Mouse (Mus musculus) frontal cortex, postnatal 14 days (tissue): ENCODE measurements around the gene Zbtb48.

Experiments
- DNase-seq, 2 experiments: peaks; one replicate each; pipeline ENCODE4 v3.0.0; 2022; ENCODE audit warnings: low spot score in 2 of 2

The Zbtb48 gene

DNA sequence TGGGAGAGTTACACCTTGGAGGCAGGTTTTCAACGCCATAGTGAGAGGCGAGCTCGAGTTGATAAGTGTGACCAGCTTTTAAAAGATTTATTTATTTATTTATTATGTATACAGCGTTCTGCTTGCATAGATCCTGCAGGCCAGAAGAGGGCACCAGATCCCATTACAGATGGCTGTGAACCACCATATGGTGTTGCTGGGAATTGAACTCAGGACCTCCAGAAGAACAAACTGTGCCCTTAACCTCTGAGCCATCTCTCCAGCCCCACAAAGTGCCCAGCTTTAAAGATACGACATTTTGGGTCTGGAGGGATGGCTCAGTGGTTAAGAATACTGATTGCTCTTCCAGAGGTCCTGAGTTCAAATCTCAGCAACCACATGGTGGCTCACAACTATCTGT, 1.6 kb upstream of the Zbtb48 start:
- DNase-seq: no peak

- no peak for DNase-seq
These were observed 985 bp upstream of the Zbtb48 start for GRCm38 (mm10) chr4:152028456-152028855.

GRCm38 (mm10) chr4:152026751-152027508, 541 bp downstream of the Zbtb48 start:
- no peak for DNase-seq

GRCm38 (mm10) chr4:152024525-152024924, 2.9 kb downstream of the Zbtb48 start:
- DNase-seq: no peak

DNA sequence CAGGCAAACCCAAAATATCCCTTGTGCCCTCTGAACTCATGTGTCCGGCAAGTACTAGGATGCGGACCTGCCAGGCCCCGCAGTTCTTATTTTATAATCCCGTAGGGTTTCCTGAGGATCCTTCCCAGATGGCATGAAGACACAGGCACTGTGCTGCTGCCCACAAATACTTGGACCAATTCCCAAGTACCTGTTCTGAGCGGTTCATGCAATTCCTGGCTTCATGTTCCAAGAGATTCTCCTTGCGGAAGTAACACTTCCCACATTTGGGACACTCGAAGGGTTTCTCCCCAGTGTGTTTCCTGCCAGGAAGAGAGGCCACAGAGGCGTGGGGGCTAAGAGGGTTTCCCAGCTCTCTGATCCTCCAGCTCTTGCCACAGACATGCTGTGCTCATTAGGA, 5.0 kb downstream of the Zbtb48 start:
- DNase-seq: no peak

GRCm38 (mm10) chr4:152021568-152022097, 5.8 kb downstream of the Zbtb48 start:
- no peak for DNase-seq

- DNase-seq: no peak
These were observed 7.4 kb downstream of the Zbtb48 start for GRCm38 (mm10) chr4:152020024-152020423.

- no peak for DNase-seq
These were observed 8.4 kb downstream of the Zbtb48 start for GRCm38 (mm10) chr4:152019073-152019472.

GRCm38 (mm10) chr4:152013036-152013813, 14.2 kb downstream of the Zbtb48 start:
- no peak for DNase-seq

DNA sequence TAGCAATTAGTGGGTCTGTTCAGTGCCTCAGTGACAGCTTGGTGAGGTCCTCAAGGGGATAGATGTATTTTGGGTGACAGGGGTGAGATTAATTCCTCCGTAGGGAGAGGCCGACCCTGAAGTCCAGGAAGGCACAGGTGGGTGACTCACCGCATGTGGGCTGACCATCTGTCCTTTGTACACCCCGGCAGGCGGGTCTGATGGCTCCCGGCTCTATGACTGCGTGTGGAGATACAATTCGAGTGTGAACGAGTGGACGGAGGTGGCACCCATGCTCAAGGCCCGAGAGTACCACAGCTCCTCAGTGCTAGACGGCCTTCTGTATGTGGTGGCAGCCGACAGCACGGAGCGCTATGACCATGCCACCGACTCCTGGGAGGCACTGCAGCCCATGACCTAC, 15.4 kb downstream of the Zbtb48 start:
- no peak for DNase-seq

DNA sequence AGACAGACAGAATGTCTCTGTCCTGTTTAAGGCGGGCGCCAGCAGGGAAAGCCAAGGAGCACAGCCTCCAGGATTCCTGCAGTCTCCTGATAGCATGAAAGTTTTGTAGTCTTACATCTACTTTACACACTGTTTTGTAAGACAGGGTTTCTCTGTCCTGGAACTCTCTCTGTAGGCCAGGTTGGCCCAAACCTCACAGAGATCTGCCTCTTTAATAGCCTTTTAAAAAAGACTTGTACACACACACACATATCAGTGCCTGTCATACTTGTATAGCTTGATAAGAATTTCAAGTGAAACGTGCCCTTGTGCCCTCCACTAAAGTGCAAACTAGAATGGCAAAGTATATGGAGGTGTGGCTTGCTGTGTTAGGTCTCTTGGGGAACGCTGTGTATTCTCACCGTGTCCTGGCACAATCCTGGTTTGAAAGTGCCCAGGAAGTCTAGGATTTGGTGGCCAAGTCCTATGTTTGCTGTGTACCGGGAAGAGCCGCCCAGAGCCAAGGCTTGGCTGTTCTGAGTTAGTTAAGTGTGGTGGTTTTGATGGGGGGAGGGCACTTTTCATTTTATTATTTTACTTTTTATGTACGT, 16.2 kb downstream of the Zbtb48 start:
- DNase-seq: no peak

GRCm38 (mm10) chr4:152010707-152011134, 16.8 kb downstream of the Zbtb48 start:
- no peak for DNase-seq

DNA sequence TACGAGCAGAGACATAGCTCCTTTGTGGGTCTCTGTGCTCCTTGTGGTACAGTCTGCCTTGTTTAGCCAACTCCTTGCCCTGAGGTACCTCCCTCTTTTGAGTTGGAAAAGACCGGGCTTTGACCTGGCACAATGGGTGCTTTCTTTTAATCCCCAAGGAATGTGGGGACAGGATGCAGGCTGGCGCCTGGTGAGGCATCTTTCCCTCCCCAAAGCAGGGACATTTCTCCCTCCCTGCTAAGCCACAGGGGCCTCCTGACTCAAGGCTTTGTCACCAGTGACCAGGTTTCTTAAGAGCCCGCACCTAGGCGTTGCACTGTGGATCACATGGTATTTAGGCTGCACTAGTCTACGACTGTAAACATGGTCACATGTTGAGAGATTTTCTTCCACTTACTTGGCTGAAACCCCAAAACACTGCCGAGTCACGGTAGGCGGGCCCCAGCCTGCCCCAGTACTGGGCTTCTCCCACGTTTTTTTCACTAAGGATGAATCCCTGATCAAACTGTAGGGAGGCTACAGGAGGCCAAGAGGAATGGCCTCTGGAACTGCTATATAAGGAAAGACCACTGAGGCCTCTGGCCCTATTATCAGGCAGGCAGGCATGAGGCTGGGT, 17.3 kb downstream of the Zbtb48 start:
- DNase-seq: no peak

- DNase-seq: peak; percentile 62 to 64
These were observed 18.1 kb downstream of the Zbtb48 start for GRCm38 (mm10) chr4:152009076-152010051.

- peak; percentile 87 to 91 for DNase-seq
These were observed 18.8 kb downstream of the Zbtb48 start, which contains the start of gene Klhl21 for GRCm38 (mm10) chr4:152008622-152009075. Klhl21 (plus strand) TSS chr4:152008803.

DNA sequence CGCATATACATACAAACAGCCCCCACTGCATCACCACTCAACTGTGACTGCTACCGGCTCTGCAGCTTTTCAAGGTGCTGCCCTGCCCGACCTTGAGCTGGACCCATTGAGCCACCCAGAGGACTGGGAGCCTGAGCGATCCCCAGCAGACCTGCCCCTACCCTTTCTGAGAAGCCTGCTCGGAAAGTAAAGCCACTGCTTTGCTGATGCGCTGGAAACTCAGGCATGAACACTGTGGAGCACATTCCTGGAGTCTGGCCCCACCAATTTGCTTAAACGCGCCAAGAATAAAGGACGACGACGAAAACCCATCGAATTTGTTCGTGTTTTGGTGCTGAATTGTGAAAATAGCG, 19.3 kb downstream of the Zbtb48 start:
- DNase-seq: no peak

GRCm38 (mm10) chr4:152007481-152008147, 19.9 kb downstream of the Zbtb48 start:
- DNase-seq: peak in 1 of 2 experiments; percentile 19

GRCm38 (mm10) chr4:152006812-152007211, 20.7 kb downstream of the Zbtb48 start:
- DNase-seq: peak in 1 of 2 experiments; percentile 18

- no peak for DNase-seq
These were observed 21.3 kb downstream of the Zbtb48 start for GRCm38 (mm10) chr4:152006137-152006536.

GRCm38 (mm10) chr4:152002063-152002462, 25.4 kb downstream of the Zbtb48 start:
- no peak for DNase-seq
